Mouse (Mus musculus): ENCODE measurements at regions not wholly inside any gene's neighbourhood (a gene's known extent, or its start where the extent isn't known, plus 50 kb on each side); places are given as distances from the start of the nearest gene placed in this dataset.

DNA sequence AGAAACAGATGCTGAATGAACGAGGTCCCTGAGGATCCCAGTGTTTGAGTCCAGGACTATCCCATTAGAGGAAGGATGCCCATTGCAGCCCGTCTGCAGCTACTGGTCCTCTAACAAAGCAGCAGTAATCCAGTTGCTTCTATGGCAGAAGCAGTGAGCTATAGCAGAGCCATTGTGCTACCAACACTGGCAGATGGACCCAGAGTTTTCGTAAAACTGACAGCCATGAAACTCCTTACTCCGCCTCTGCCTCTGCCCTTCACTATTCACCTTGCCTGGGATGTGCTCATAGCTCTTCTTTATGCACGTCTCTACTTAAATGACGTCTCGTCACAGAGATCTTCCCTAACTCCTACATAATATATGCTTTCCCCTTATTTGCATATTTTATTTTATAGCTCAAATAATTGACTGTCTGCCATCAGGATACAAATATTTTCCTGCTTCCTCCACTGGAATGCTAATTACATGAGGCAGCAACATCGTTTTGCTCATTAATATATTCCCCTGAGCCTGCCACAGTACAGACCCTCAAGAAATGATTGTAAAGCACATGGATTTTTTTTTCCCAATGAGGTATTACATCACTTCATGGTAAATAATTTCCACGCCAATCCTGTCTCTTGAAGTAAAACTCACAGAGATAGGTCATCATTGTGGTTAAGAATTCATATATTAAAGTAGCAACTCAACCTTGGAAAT lies 368.9 kb downstream of the Ipo11 start:
- TF ChIP-seq EP300 (IDR thresholded peaks at IDR 0.05) (no peak), CTCF (IDR thresholded peaks at IDR 0.05) (no peak)
